Mouse (Mus musculus) embryonic facial prominence, embryonic 12.5 days (tissue): ENCODE measurements around the gene Trim8. TPM values are rescaled to one million over a fixed set of nuclear protein-coding genes. Genes with fewer than 3 reads are reported as not detected.

Experiments used
- polyA plus RNA-seq: library from polyadenylated mRNA; unstranded; fragments of >200 nt; fragmentation: Nextera tagmentation; extraction: Ambion mirVana; gene quantifications from 2 replicates; pipeline ENCODE4 v1.2.1, GENCODE M21; 2016

The Trim8 gene
- polyA plus RNA-seq, 1 experiment from 2014 or later: 23.5 TPM

Other genes with a start within 250 kb of the Trim8 start
- gene Nfkb2, start 197.4 kb upstream of the Trim8 start, polyA plus RNA-seq: 9.0 and 10.6 TPM in 2 replicates
- 6.9 and 8.1 TPM in 2 replicates for gene Psd, start 174.5 kb upstream of the Trim8 start, polyA plus RNA-seq
- 15.4 and 16.4 TPM in 2 replicates for gene Fbxl15, start 173.5 kb upstream of the Trim8 start, polyA plus RNA-seq
- gene Cuedc2, start 163.0 kb upstream of the Trim8 start, polyA plus RNA-seq: 207 TPM in 2 replicates
- 4.4 and 4.6 TPM in 2 replicates for gene Mfsd13a, start 160.6 kb upstream of the Trim8 start, polyA plus RNA-seq
- 2.2 and 2.3 TPM in 2 replicates for gene 2310034G01Rik, start 151.4 kb upstream of the Trim8 start, polyA plus RNA-seq
- gene Actr1a, start 106.0 kb upstream of the Trim8 start, polyA plus RNA-seq: 157 and 161 TPM in 2 replicates
- 44.9 and 47.6 TPM in 2 replicates for gene Sufu, start 104.8 kb upstream of the Trim8 start, polyA plus RNA-seq
- gene Arl3, start 71.5 kb downstream of the Trim8 start, polyA plus RNA-seq: 191 TPM in 2 replicates
- 23.4 and 23.6 TPM in 2 replicates for gene Sfxn2, start 71.7 kb downstream of the Trim8 start, polyA plus RNA-seq
- 52.5 and 54.1 TPM in 2 replicates for gene Wbp1l, start 97.4 kb downstream of the Trim8 start, polyA plus RNA-seq
- 0.26 TPM in 1 of 2 replicates, not detected in the other for gene Cyp17a1, start 171.5 kb downstream of the Trim8 start, polyA plus RNA-seq
- gene Borcs7, start 188.2 kb downstream of the Trim8 start, polyA plus RNA-seq: 16.1 TPM in 2 replicates
- 28.5 and 30.4 TPM in 2 replicates for gene As3mt, start 205.8 kb downstream of the Trim8 start, polyA plus RNA-seq